Mouse (Mus musculus): ENCODE data around the gene Lpp. TPM values are rescaled to one million over a fixed set of nuclear protein-coding genes. Genes with fewer than 3 reads are reported as not detected.

Gene Lpp
- total and polyA plus RNA-seq, 3 experiments: 0.64 to 1.2 (median 0.68) TPM

DNA sequence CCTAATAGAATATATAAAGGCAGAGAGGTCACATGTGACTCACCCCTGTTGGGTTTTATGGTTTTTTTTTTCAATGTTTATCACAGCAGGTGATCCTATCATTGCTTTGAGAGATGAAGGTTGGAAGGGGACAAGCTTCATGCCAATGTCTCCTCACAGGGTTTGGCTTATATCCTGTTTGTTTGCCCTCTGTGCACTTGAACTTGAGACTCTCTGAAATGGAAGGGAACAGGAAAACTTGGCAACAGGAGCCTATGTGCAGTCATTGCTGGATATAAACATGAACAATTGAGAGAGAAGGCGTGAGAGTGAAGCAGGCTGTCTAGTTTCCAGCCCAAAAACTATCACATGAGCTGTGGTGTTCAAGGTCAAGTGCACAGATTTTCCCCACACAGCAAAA lies 508.8 kb downstream of the Lpp start:
- Histone ChIP-seq H3K4me3 (replicated peaks in 1 of 3; ENCODE audit: low read depth in 2 of 3, low read length in 2 of 3, poor library complexity in 1 of 3) (no peak overlapping the region), H3K27me3 (replicated peaks) (no peaks in the 10 kb centered on the region), H3K9me3 (replicated peaks; ENCODE audit: low read length) (no peaks in the 10 kb centered on the region), H3K79me2 (replicated peaks; ENCODE audit: control insufficient read depth, extremely low read depth, insufficient read depth, poor library complexity, severe bottlenecking) (no peaks in the 10 kb centered on the region), H3K4me2 (ENCODE audit: insufficient read depth, low read depth, poor library complexity, severe bottlenecking) (no peak overlapping the region), H3K36me3 (replicated peaks in 1 of 2; ENCODE audit: control insufficient read depth in 1 of 2, insufficient read depth in 1 of 2, low read length in 1 of 2) (no peaks in the 10 kb centered on the region), H3K27ac (ENCODE audit: insufficient read depth, low read depth) (no peak overlapping the region), H3K9ac (ENCODE audit: insufficient read depth, low read depth) (no peak overlapping the region), H3K4me1 (ENCODE audit: control insufficient read depth in 1 of 2, insufficient read depth in 2 of 2) (no peaks in the 10 kb centered on the region)
- dilution Hi-C loops (cut with MboI; ENCODE audit: extremely low pct_ligation_motif_present, extremely low pct_unique_long_range_greater_than_20kb, low sequenced_read_pairs): no loop called here
- no peak for DNase-seq (ENCODE audit: extremely low read depth)
- no peak for TF ChIP-seq UBTF (IDR thresholded peaks at IDR 0.05; ENCODE audit: low read depth, low read length)
- TF ChIP-seq SIN3A (IDR thresholded peaks at IDR 0.05; ENCODE audit: low read length): no peak
- no peak for TF ChIP-seq ZKSCAN1 (IDR thresholded peaks at IDR 0.05; ENCODE audit: borderline replicate concordance, low read depth, low read length)
- TF ChIP-seq JUND (conservative IDR thresholded peaks at IDR 0.05; ENCODE audit: low read depth, low read length): no peak
- TF ChIP-seq BHLHE40 (IDR thresholded peaks at IDR 0.05; ENCODE audit: low read depth, low read length): no peak
- TF ChIP-seq MAZ (IDR thresholded peaks at IDR 0.05; ENCODE audit: low read depth, low read length): no peak
- TF ChIP-seq EP300 (IDR thresholded peaks at IDR 0.05; ENCODE audit: low read length): no peak
- TF ChIP-seq SMC3 (IDR thresholded peaks at IDR 0.05; ENCODE audit: low read depth, low read length): no peak
- TF ChIP-seq IRF4 (IDR thresholded peaks at IDR 0.05; ENCODE audit: low read depth, low read length): no peak
- TF ChIP-seq MYC (IDR thresholded peaks at IDR 0.05; ENCODE audit: low read depth, low read length): no peak
- TF ChIP-seq USF2 (conservative IDR thresholded peaks at IDR 0.05; ENCODE audit: low read depth, low read length): no peak
- TF ChIP-seq CHD1 (IDR thresholded peaks at IDR 0.05; ENCODE audit: low read depth, low read length): no peak
- no peak for TF ChIP-seq MXI1 (IDR thresholded peaks at IDR 0.05; ENCODE audit: low read depth, low read length)
- no peak for TF ChIP-seq HCFC1 (IDR thresholded peaks at IDR 0.05; ENCODE audit: low read depth, low read length)
- TF ChIP-seq ETS1 (conservative IDR thresholded peaks at IDR 0.05; ENCODE audit: low read depth, low read length): no peak
- no peak for TF ChIP-seq GABPA (IDR thresholded peaks at IDR 0.05; ENCODE audit: insufficient replicate concordance, low read depth, low read length)
- TF ChIP-seq RCOR1 (conservative IDR thresholded peaks at IDR 0.05; ENCODE audit: low read depth, low read length): no peak
- no peak for TF ChIP-seq TBP (conservative IDR thresholded peaks at IDR 0.05; ENCODE audit: low read depth, low read length)
- in situ Hi-C loops (cut with MboI; ENCODE audit: low pct_ligation_motif_present, low pct_unique_long_range_greater_than_20kb, low sequenced_read_pairs): loop anchor here (25.0 kb wide), 1 partner anchor 360 kb away; no protein-coding TSS in a partner anchor

GRCm38 (mm10) chr16:24908926-24909325 lies 515.6 kb downstream of the Lpp start:
- no peak overlapping the region for H3K4me2 ChIP-seq (ENCODE audit: insufficient read depth, low read depth, poor library complexity, severe bottlenecking)
- DNase-seq (ENCODE audit: extremely low read depth): no peak
- H3K9me3 ChIP-seq (replicated peaks; ENCODE audit: low read length): no peaks in the 10 kb centered on the region
- no peak overlapping the region for H3K4me3 ChIP-seq (replicated peaks in 1 of 3; ENCODE audit: low read depth in 2 of 3, low read length in 2 of 3, poor library complexity in 1 of 3)
- H3K79me2 ChIP-seq (replicated peaks; ENCODE audit: control insufficient read depth, extremely low read depth, insufficient read depth, poor library complexity, severe bottlenecking): no peaks in the 10 kb centered on the region
- no peaks in the 10 kb centered on the region for H3K27me3 ChIP-seq (replicated peaks)
- H3K9ac ChIP-seq (ENCODE audit: insufficient read depth, low read depth): no peak overlapping the region
- dilution Hi-C loops (cut with MboI; ENCODE audit: extremely low pct_ligation_motif_present, extremely low pct_unique_long_range_greater_than_20kb, low sequenced_read_pairs): no loop called here
- H3K4me1 ChIP-seq (ENCODE audit: control insufficient read depth in 1 of 2, insufficient read depth in 2 of 2): peaks cover 5 to 25% of the 10 kb centered on the region in 2 experiments; a peak in 3 of 4 replicates
- in situ Hi-C loops (cut with MboI; ENCODE audit: low pct_ligation_motif_present, low pct_unique_long_range_greater_than_20kb, low sequenced_read_pairs): loop anchor here (25.0 kb wide), 1 partner anchor 353 kb away; no protein-coding TSS in a partner anchor
- H3K27ac ChIP-seq (ENCODE audit: insufficient read depth, low read depth): no peak overlapping the region
- TF ChIP-seq HCFC1 (IDR thresholded peaks at IDR 0.05; ENCODE audit: low read depth, low read length) (no peak), RAD21 (IDR thresholded peaks at IDR 0.05; ENCODE audit: low read depth, low read length) (no peak), ZKSCAN1 (IDR thresholded peaks at IDR 0.05; ENCODE audit: borderline replicate concordance, low read depth, low read length) (no peak), GABPA (IDR thresholded peaks at IDR 0.05; ENCODE audit: insufficient replicate concordance, low read depth, low read length) (no peak), JUND (conservative IDR thresholded peaks at IDR 0.05; ENCODE audit: low read depth, low read length) (no peak), ZNF384 (IDR thresholded peaks at IDR 0.05; ENCODE audit: low read depth, low read length) (no peak), CHD1 (IDR thresholded peaks at IDR 0.05; ENCODE audit: low read depth, low read length) (no peak), USF2 (conservative IDR thresholded peaks at IDR 0.05; ENCODE audit: low read depth, low read length) (no peak), MAFK (IDR thresholded peaks at IDR 0.05; ENCODE audit: insufficient replicate concordance, low read length) (no peak), CHD2 (IDR thresholded peaks at IDR 0.05; ENCODE audit: low read length) (no peak), JUN (IDR thresholded peaks at IDR 0.05; ENCODE audit: insufficient read depth, low read depth, low read length) (no peak), ZC3H11A (IDR thresholded peaks at IDR 0.05; ENCODE audit: low read depth, low read length) (no peak), ETS1 (conservative IDR thresholded peaks at IDR 0.05; ENCODE audit: low read depth, low read length) (no peak), NRF1 (IDR thresholded peaks at IDR 0.05; ENCODE audit: low read depth, low read length) (no peak), CTCF (conservative IDR thresholded peaks at IDR 0.05 in 1 of 2, IDR thresholded peaks at IDR 0.05 in 1 of 2; ENCODE audit: low read depth in 2 of 2, low read length in 2 of 2) (no peak), KAT2A (IDR thresholded peaks at IDR 0.05; ENCODE audit: insufficient replicate concordance, low read length) (no peak), EP300 (IDR thresholded peaks at IDR 0.05; ENCODE audit: low read length) (no peak), POLR2AphosphoS2 (IDR thresholded peaks at IDR 0.05; ENCODE audit: low read depth, low read length) (no peak)
- H3K36me3 ChIP-seq (replicated peaks in 1 of 2; ENCODE audit: control insufficient read depth in 1 of 2, insufficient read depth in 1 of 2, low read length in 1 of 2): no peaks in the 10 kb centered on the region

All from CH12.LX (cell line).